Comparison of ENCODE assay signal across 16 mouse cellular contexts in the genomic region with DNA sequence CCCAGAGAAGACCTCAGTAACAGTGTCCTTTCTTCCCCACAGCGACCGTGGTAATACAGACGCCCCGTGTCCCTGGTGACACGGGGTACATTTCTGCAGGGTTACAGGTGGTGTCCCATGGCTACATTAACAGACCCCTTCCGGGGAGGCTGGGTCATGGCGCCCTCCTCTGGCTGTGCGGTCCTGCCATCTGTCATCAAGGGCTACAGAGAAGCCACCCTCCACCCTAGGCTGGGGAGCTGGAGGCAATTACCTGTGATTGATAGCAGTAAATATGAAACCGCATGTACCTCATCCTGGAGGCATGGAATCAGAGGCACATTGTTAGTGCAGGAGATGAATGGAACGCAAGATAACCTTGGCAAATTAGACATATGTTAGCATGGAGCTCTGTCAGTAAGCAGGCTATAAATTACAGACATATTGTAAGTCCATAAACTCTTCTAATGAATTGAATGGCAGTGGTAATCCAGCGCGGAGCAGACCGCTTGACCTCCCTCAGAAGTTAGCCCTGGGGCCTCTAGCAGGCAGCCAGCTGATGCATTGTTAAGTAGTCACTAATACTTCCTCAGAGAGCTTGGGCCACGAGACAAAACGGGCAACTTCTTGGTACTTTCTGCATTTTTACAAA. TPM values are rescaled to one million over a fixed set of nuclear protein-coding genes. Genes with fewer than 3 reads are reported as not detected.
A peak's percentile ranks its signal among the peaks of the same experiment; 100 is the strongest.
DNase-seq lines count a peak whose midpoint lies in the region; ATAC-seq and TF ChIP-seq lines count a peak whose summit lies in the region.
"Had no signal": no experiment of that assay in that cellular context is flagged by ENCODE, and none has a peak within 500 bp of the region (broad histone marks: within the 10 kb centered on the region; RNA-seq: fewer than 3 reads in every experiment).

No protein-coding gene starts in this region.

- H3K9ac ChIP-seq in midbrain, postnatal 0 days (replicated peaks; ENCODE audit: low read length, poor library complexity, severe bottlenecking), result no peak overlapping the region
- H3K9ac ChIP-seq in liver, embryonic 11.5 days (ENCODE audit: low read depth, low read length), result no peak overlapping the region
- H3K9ac ChIP-seq: heart, embryonic 12.5 days; limb, embryonic 13.5 days had no signal

- no peak overlapping the region for H3K4me2 ChIP-seq in midbrain, postnatal 0 days (ENCODE audit: low read depth, low read length, poor library complexity, severe bottlenecking)
- H3K4me2 ChIP-seq in liver, embryonic 11.5 days, result no peak overlapping the region
- H3K4me2 ChIP-seq: heart, embryonic 12.5 days; limb, embryonic 13.5 days had no signal

- intact Hi-C loops in heart, postnatal 14 days (cut with DNase I), result no loop called here

- no peaks in the 10 kb centered on the region for H3K4me1 ChIP-seq in midbrain, postnatal 0 days (ENCODE audit: insufficient read depth, low read length)
- H3K4me1 ChIP-seq in liver, embryonic 11.5 days (replicated peaks; ENCODE audit: control insufficient read depth, insufficient read depth, low read length), result no peaks in the 10 kb centered on the region
- H3K4me1 ChIP-seq: heart, embryonic 12.5 days had no signal

- ATAC-seq in midbrain, postnatal 0 days (ENCODE audit: low FRiP score), result no peak
- ATAC-seq in liver, embryonic 11.5 days (replicated peaks; ENCODE audit: low FRiP score), result no peak

- peak; percentile 47 for TF ChIP-seq CTCF in midbrain, postnatal 0 days (IDR thresholded peaks at IDR 0.05)

- H3K4me3 ChIP-seq in midbrain, postnatal 0 days (ENCODE audit: low read depth, low read length), result no peak overlapping the region
- H3K4me3 ChIP-seq in liver, embryonic 11.5 days (ENCODE audit: low read depth, low read length), result no peak overlapping the region
- H3K4me3 ChIP-seq: heart, embryonic 12.5 days; limb, embryonic 13.5 days had no signal

- H3K27ac ChIP-seq in midbrain, postnatal 0 days (ENCODE audit: low read depth, low read length), result no peak overlapping the region
- H3K27ac ChIP-seq in liver, embryonic 11.5 days (ENCODE audit: low read depth, low read length), result no peak overlapping the region
- H3K27ac ChIP-seq: limb, embryonic 13.5 days; macrophage had no signal

- H3K36me3 ChIP-seq in midbrain, postnatal 0 days (ENCODE audit: insufficient read depth, low read length), result no peaks in the 10 kb centered on the region
- no peaks in the 10 kb centered on the region for H3K36me3 ChIP-seq in liver, embryonic 11.5 days (ENCODE audit: control insufficient read depth, insufficient read depth, low read length)
- H3K36me3 ChIP-seq: heart, embryonic 12.5 days; limb, embryonic 13.5 days had no signal

- 45% methylated on average over 15 of the region's 15 CpGs for WGBS in midbrain, postnatal 0 days
- 62% methylated on average over 15 of the region's 15 CpGs for WGBS in liver, embryonic 11.5 days

- H3K9me3 ChIP-seq in midbrain, postnatal 0 days (ENCODE audit: low read length), result no peaks in the 10 kb centered on the region
- no peaks in the 10 kb centered on the region for H3K9me3 ChIP-seq in liver, embryonic 11.5 days (ENCODE audit: control insufficient read depth, low read length)
- H3K9me3 ChIP-seq: heart, embryonic 12.5 days had no signal

- 0 out of 2 replicates have a peak, but pooled peaks cover 11% of the 10 kb centered on the region for H3K27me3 ChIP-seq in midbrain, postnatal 0 days (ENCODE audit: insufficient read depth, low read length)
- H3K27me3 ChIP-seq in liver, embryonic 11.5 days (replicated peaks; ENCODE audit: control insufficient read depth, insufficient read depth, low read length), result peaks cover 19% of the 10 kb centered on the region

- DNase-seq in cerebellum, postnatal 10 days, result peak; percentile 25 to 37
- DNase-seq in cerebellum, adult 9-10 months, result no peak
- peak; percentile 29 to 43 for DNase-seq in layer of hippocampus, postnatal 10 days (ENCODE audit: low spot score in 2 of 2)
- no peak for DNase-seq in layer of hippocampus, adult 11-12 months (ENCODE audit: low spot score)
- DNase-seq in embryo, embryonic 10 days (ENCODE audit: low spot score), result peak; percentile 55
- peak; percentile 13 for DNase-seq in midbrain, postnatal 0 days (ENCODE audit: low spot score)
- DNase-seq in heart, postnatal 14 days, result no peak
- DNase-seq in liver, embryonic 11.5 days (ENCODE audit: low spot score), result no peak
- DNase-seq: kidney, adult 2 months had no signal

RNA-seq across cellular contexts. Expression of a gene that starts 17.2 kb away (rescaled TPM):
- total RNA-seq in layer of hippocampus, postnatal 10 days (2021), result not detected
- not detected in 2 replicates for total RNA-seq in midbrain, postnatal 0 days (2014; rRNA removed)
- polyA plus RNA-seq in midbrain, postnatal 0 days (2015; fragmentation: Nextera tagmentation; extraction: Ambion mirVana), result not detected in 2 replicates
- total RNA-seq in heart, postnatal 14 days (2021), result not detected
- polyA plus RNA-seq in liver, embryonic 11.5 days (2014; fragmentation: Nextera tagmentation; extraction: Ambion mirVana), result not detected in 2 replicates
- total RNA-seq: adrenal gland, adult 18-20 months had no signal
- polyA plus RNA-seq: cortical plate, adult 2 months; heart, embryonic 12.5 days; limb, embryonic 13.5 days; macrophage; spleen, adult 2 months; thymus, postnatal 0 days had no signal

Comparison
In these comparisons a context has a peak if more than half of its experiments do, and no peak if none do; other contexts are left out.
1. DNase-seq: peak in cerebellum, postnatal 10 days (2 of 2), layer of hippocampus, postnatal 10 days (2 of 2), embryo, embryonic 10 days (single experiment) and midbrain, postnatal 0 days (single experiment); none in cerebellum, adult 9-10 months (single experiment), layer of hippocampus, adult 11-12 months (single experiment), heart, postnatal 14 days (0 of 2) and liver, embryonic 11.5 days (single experiment).